Mouse (Mus musculus): ENCODE data around the gene Cebpg. TPM values are rescaled to one million over a fixed set of nuclear protein-coding genes. Genes with fewer than 3 reads are reported as not detected.

Gene Cebpg
- polyA plus RNA-seq (2015; fragmentation: Nextera tagmentation; extraction: Ambion mirVana), result 60.8 and 61.7 TPM in 2 replicates

DNA sequence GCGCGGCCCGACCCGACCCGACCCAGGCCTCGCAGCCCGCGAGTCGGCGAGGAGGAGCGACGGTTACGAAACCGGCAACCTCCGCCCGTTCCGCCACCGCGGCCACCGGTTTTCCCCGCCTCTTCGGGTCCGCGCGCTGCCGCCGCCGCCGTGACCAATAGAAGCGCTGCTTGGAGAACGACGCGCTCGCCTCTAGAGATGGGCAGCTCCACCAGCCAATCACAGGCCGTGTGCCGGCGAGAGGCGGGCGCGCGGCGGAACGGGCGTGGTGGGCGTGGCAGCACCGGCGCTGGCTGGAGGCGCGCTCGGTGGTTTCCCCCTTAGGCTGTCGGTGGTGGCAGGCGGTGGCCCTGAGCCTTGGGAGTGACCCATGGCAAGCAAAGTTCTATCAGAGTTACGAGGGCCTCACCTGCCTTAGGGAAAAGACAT is at the start of gene Cebpg:
TSS of gene Cebpg (minus strand) at position 138 of the 429 bp plus-strand sequence.
- Histone ChIP-seq H3K36me3 (ENCODE audit: poor library complexity, severe bottlenecking) (no peaks in the 10 kb centered on the region), H3K9ac (peak within 1 kb of the TSS; percentile 96), H3K27ac (peak within 1 kb of the TSS; percentile 78), H3K27me3 (no peaks in the 10 kb centered on the region), H3K4me3 (peak within 1 kb of the TSS; percentile 94), H3K4me1 (peaks cover 28% of the 10 kb centered on the region), H3K4me2 (peak within 1 kb of the TSS; percentile 94), H3K9me3 (replicated peaks) (no peaks in the 10 kb centered on the region; the same call in 1 of the 2 replicates)
- WGBS, result under 1% methylated on average over 53 of the region's 53 CpGs
- peak; percentile 99 for ATAC-seq

GRCm38 (mm10) chr7:35099528-35099927 is 43.2 kb upstream of the Cebpg start:
- no peak overlapping the region for H3K9ac ChIP-seq
- ATAC-seq, result no peak
- 91% methylated on average over 4 of the region's 4 CpGs for WGBS
- H3K27me3 ChIP-seq, result no peaks in the 10 kb centered on the region
- no peak overlapping the region for H3K4me2 ChIP-seq
- H3K4me1 ChIP-seq, result no peaks in the 10 kb centered on the region
- H3K36me3 ChIP-seq (ENCODE audit: poor library complexity, severe bottlenecking), result no peaks in the 10 kb centered on the region
- no peak overlapping the region for H3K4me3 ChIP-seq
- H3K27ac ChIP-seq, result no peak overlapping the region
- H3K9me3 ChIP-seq (replicated peaks), result 0 out of 2 replicates have a peak, but pooled peaks cover 3% of the 10 kb centered on the region

DNA sequence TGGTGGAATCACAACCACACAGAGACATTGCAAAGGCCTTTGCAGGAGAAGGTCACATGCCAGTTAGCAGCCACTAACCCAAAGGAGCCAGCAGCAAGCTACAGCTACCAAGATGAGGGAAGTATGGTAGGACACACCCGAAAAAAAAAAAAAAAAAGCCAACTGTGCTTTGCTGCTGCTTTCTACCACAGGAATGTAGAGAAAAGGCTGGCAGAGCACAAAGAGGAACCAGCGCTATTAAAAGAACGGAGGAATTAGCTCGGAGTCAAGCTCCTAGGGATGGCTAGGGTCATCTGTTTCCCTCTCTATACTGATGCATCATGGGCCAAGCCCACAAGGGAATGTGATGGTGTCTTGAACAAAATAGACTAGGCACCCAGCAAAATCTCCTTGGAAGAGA is 42.4 kb upstream of the Cebpg start:
- no peak overlapping the region for H3K27ac ChIP-seq
- no peak overlapping the region for H3K9ac ChIP-seq
- no peak for ATAC-seq
- H3K4me1 ChIP-seq, result no peaks in the 10 kb centered on the region
- H3K4me3 ChIP-seq, result no peak overlapping the region
- H3K9me3 ChIP-seq (replicated peaks), result 0 out of 2 replicates have a peak, but pooled peaks cover 3% of the 10 kb centered on the region
- H3K27me3 ChIP-seq, result no peaks in the 10 kb centered on the region
- WGBS, result 82% methylated on average over 4 of the region's 4 CpGs
- no peaks in the 10 kb centered on the region for H3K36me3 ChIP-seq (ENCODE audit: poor library complexity, severe bottlenecking)
- H3K4me2 ChIP-seq, result no peak overlapping the region

DNA sequence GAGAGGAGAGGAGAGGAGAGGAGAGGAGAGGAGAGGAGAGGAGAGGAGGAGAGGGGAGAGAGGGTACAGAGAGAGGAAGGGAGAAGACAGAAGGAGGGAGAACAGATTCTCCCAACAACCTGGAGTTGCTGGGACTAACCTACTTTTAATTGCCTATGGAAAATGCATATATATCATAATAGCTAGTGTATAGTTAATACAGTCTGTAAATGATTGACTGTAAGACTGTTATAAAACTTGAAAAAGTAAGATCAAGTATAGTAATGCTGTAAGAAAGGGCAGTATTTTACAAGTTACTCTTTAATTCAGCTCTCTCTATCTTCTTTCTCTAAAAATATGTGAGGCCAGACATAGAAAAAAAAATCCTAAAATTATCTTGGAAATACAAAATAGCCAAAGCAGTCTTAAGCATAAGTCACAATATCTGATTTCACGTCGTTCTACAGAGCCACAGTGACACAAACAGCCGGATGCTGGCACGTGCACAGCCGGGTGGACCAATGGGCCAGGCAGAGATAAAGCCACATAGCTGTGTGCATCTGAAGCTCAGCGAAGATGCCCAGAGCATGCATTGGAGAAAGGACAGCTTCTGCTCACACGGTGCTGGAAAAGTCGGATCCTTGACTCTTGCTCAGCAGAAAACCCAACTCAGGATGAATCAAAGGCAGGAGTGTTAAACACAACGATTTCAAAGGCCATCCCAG is 38.8 kb upstream of the Cebpg start:
- ATAC-seq, result no peak
- H3K36me3 ChIP-seq (ENCODE audit: poor library complexity, severe bottlenecking), result no peaks in the 10 kb centered on the region
- no peak overlapping the region for H3K27ac ChIP-seq
- H3K4me3 ChIP-seq, result no peak overlapping the region
- H3K9ac ChIP-seq, result no peak overlapping the region
- 80% methylated on average over 9 of the region's 9 CpGs for WGBS
- no peaks in the 10 kb centered on the region for H3K27me3 ChIP-seq
- H3K4me2 ChIP-seq, result no peak overlapping the region
- no peaks in the 10 kb centered on the region for H3K4me1 ChIP-seq
- no peaks in the 10 kb centered on the region for H3K9me3 ChIP-seq (replicated peaks)

DNA sequence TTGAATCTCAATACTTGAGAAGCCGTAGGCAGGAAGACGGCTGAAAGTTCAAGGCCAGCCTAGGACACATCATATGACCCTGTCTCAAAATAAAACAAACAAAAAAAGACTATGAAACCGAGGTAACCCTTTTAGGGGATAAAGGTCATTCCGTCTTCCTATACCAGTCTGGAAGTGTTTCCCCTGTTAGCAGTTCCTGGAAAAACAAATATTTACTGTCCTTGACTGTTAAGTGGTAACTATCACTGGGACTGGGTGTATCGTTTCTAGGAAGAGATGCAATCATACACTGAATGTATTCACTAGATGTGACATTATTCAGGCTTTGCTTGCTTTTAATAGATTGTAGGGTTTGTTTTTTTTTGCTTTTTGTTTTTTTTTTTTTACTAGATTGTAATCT is 34.2 kb upstream of the Cebpg start:
- Histone ChIP-seq H3K4me2 (no peak overlapping the region), H3K36me3 (ENCODE audit: poor library complexity, severe bottlenecking) (no peaks in the 10 kb centered on the region), H3K27me3 (no peaks in the 10 kb centered on the region), H3K9me3 (replicated peaks) (no peaks in the 10 kb centered on the region), H3K9ac (no peak overlapping the region), H3K4me3 (no peak overlapping the region), H3K27ac (no peak overlapping the region), H3K4me1 (peaks cover 17% of the 10 kb centered on the region)
- no peak for ATAC-seq
- WGBS, result 88% methylated on average over 5 of the region's 5 CpGs

DNA sequence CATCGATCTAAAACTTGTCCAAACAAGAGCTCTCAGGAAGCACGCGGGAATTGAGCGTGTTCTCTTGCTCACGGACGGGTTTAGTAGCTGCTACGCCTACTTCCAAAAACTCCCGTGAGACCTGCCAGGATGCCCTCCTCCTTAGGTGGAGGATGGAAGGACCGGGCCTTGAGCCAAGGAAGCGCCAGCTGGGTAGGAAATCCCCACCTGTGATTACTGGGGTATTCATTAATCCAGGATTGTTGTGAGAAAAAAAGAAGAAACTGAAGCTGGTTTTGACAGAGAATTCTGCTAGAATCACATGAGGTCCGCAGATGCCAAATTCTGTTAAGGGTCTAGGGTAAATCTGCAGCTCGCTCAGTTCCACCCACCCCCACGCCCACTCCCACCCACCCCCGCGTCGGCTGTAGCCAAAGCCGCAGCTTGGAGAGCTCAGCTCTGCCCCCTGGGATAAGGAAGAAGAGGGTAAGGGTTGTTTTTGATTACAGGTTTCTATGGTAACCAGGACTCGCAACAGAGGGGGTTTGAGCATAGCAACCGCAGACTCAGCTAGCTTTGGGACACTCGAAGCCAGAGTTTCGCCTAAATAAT is 30.0 kb upstream of the Cebpg start:
- Histone ChIP-seq H3K4me3 (peak overlapping the region; percentile 23), H3K36me3 (ENCODE audit: poor library complexity, severe bottlenecking) (no peaks in the 10 kb centered on the region), H3K4me1 (peaks cover 20% of the 10 kb centered on the region), H3K9me3 (replicated peaks) (no peaks in the 10 kb centered on the region), H3K9ac (0 out of 2 replicates have a peak overlapping the region, but pooled peaks have one; percentile 8), H3K4me2 (peak overlapping the region; percentile 57), H3K27me3 (0 out of 2 replicates have a peak, but pooled peaks cover 4% of the 10 kb centered on the region), H3K27ac (peak overlapping the region; percentile 14; the same call in 1 of the 2 replicates)
- ATAC-seq, result peak; percentile 83
- WGBS, result 1% methylated on average over 21 of the region's 21 CpGs

GRCm38 (mm10) chr7:35084565-35085360 is 28.4 kb upstream of the Cebpg start:
- Histone ChIP-seq H3K4me1 (peaks cover 23% of the 10 kb centered on the region), H3K27ac (no peak overlapping the region), H3K27me3 (0 out of 2 replicates have a peak, but pooled peaks cover 4% of the 10 kb centered on the region), H3K9me3 (replicated peaks) (no peaks in the 10 kb centered on the region), H3K4me3 (no peak overlapping the region), H3K9ac (no peak overlapping the region), H3K4me2 (no peak overlapping the region), H3K36me3 (ENCODE audit: poor library complexity, severe bottlenecking) (no peaks in the 10 kb centered on the region)
- WGBS, result 82% methylated on average over 12 of the region's 12 CpGs
- ATAC-seq, result no peak

- H3K36me3 ChIP-seq (ENCODE audit: poor library complexity, severe bottlenecking), result no peaks in the 10 kb centered on the region
- no peak overlapping the region for H3K4me2 ChIP-seq
- 0 out of 2 replicates have a peak, but pooled peaks cover 4% of the 10 kb centered on the region for H3K27me3 ChIP-seq
- H3K4me1 ChIP-seq, result peaks cover 14% of the 10 kb centered on the region
- H3K27ac ChIP-seq, result no peak overlapping the region
- 75% methylated on average over 9 of the region's 9 CpGs for WGBS
- no peaks in the 10 kb centered on the region for H3K9me3 ChIP-seq (replicated peaks)
- no peak for ATAC-seq
- no peak overlapping the region for H3K4me3 ChIP-seq
- no peak overlapping the region for H3K9ac ChIP-seq
Measured at GRCm38 (mm10) chr7:35081406-35082104, 25.2 kb upstream of the Cebpg start.

DNA sequence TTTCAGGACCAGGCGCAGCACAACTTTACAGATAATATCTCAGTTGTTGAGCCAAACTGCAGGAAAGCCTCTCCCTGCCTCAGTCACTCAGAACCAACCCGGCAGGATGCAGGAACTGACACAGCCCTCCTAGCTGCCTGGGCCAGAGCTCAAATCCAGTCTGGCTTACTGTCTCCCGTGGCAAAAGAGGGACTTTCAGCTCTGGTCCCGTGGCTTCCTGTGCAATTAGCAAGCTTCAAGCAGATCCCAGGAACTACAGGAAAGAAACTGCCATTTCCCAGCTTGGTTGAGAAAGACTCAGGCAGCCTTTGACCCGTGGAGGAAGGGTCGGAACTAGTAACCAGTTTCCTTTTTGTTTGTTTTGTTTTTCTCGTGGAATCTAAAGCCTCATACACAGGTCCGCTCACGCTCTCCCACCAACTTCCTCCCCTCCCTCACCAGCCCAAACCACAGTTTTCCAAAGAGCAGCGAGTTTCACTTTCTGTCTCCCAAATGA is 24.5 kb upstream of the Cebpg start:
- no peak for ATAC-seq
- Histone ChIP-seq H3K9me3 (replicated peaks) (no peaks in the 10 kb centered on the region), H3K4me1 (peaks cover 7% of the 10 kb centered on the region), H3K27ac (no peak overlapping the region; the same call in 1 of the 2 replicates), H3K27me3 (0 out of 2 replicates have a peak, but pooled peaks cover 4% of the 10 kb centered on the region), H3K9ac (no peak overlapping the region), H3K36me3 (ENCODE audit: poor library complexity, severe bottlenecking) (no peaks in the 10 kb centered on the region), H3K4me2 (no peak overlapping the region), H3K4me3 (no peak overlapping the region)
- 51% methylated on average over 10 of the region's 10 CpGs for WGBS

DNA sequence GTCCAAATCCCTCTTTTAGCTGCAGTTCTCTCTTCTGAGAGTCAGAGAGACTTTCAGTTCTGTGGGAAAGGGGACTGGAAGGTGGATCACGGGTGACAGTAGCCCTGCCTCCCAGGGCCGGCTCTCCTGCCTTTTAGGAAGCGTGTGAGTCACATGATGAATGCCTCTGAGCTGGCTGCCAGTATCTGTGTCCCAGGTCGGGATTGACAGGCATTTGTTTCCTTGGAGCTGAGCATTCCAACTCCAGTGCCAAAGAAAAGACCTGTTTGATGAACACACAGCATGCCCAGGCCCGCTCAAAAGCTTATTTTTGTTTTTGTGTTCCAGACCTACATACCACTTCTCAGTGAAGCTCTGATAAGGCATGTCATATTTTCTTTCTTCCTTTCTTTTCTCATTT is 20.3 kb upstream of the Cebpg start:
- no peak overlapping the region for H3K9ac ChIP-seq
- ATAC-seq, result no peak
- no peak overlapping the region for H3K4me3 ChIP-seq
- 40% methylated on average over 5 of the region's 5 CpGs for WGBS
- no peaks in the 10 kb centered on the region for H3K9me3 ChIP-seq (replicated peaks)
- H3K27ac ChIP-seq, result no peak overlapping the region
- no peak overlapping the region for H3K4me2 ChIP-seq
- H3K27me3 ChIP-seq, result no peaks in the 10 kb centered on the region
- no peaks in the 10 kb centered on the region for H3K36me3 ChIP-seq (ENCODE audit: poor library complexity, severe bottlenecking)
- H3K4me1 ChIP-seq, result 0 out of 2 replicates have a peak, but pooled peaks cover 3% of the 10 kb centered on the region

DNA sequence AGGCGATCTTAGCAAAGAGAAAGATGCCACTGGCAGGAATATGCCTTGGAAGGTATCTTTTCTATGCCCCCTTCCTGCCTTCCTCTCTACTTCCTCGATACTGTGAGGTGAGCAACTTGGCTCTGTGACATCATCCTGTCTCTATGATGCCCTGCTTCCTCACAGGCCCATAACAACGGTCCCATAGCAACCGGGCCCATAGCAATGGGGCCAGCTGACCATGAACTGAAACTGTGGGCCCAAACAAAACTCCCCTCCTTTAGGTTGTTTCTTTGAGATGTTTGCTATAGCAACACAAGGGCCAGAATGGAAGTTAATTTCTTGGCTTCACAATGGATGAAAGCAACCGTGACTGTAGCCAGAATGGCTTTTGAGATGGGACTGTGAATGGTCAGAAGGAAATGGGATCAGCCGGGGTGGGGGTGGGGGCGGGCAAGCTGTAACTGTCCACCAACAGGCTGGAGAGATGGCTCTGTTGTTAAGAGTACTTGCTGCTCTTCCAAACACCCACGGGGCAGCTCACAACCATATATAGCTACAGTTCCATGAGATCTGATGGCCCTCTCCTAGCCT is 10.4 kb upstream of the Cebpg start:
- WGBS, result 64% methylated on average over 8 of the region's 8 CpGs
- no peaks in the 10 kb centered on the region for H3K9me3 ChIP-seq (replicated peaks)
- ATAC-seq, result no peak
- H3K4me1 ChIP-seq, result no peaks in the 10 kb centered on the region
- H3K4me2 ChIP-seq, result no peak overlapping the region
- no peaks in the 10 kb centered on the region for H3K36me3 ChIP-seq (ENCODE audit: poor library complexity, severe bottlenecking)
- no peak overlapping the region for H3K27ac ChIP-seq
- no peak overlapping the region for H3K9ac ChIP-seq
- H3K4me3 ChIP-seq, result no peak overlapping the region
- no peaks in the 10 kb centered on the region for H3K27me3 ChIP-seq
